Mouse (Mus musculus): ENCODE data around the gene Hells. TPM values are rescaled to one million over a fixed set of nuclear protein-coding genes. Genes with fewer than 3 reads are reported as not detected.

Gene Hells
- total and polyA plus RNA-seq, 3 experiments, result 17.4 to 285 (median 137) TPM

DNA sequence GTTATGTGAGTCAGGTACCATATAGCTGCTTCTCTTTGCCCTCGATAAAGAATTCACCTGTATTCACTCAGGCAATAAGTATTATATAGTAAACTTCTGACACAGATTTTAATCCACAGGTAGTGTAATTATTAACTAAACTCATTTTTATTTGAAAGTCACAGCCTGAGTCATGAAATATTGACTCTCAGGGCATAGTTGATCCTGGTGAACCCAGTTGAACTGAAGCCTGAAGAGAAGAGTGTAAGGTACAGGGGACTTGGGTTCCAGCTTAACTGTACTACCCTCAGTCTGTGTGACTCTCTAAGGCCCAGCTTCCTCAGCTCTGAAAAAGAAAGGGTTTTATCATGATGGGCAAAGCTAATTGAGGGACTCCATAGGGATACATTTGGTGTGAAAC, 74.4 kb downstream of the Hells start:
- Histone ChIP-seq H3K27me3 (ENCODE audit: insufficient read depth, low read length) (no peaks in the 10 kb centered on the region), H3K9me3 (replicated peaks) (no peaks in the 10 kb centered on the region), H3K4me1 (ENCODE audit: insufficient read depth, low read depth, low read length) (no peaks in the 10 kb centered on the region), H3K36me3 (replicated peaks) (no peaks in the 10 kb centered on the region), H3K4me3 (ENCODE audit: low read depth, low read length) (no peak overlapping the region)
- no peak for TF ChIP-seq GATA1 (IDR thresholded peaks at IDR 0.05; ENCODE audit: borderline replicate concordance, low read length)
- TF ChIP-seq GATA2 (IDR thresholded peaks at IDR 0.05; ENCODE audit: borderline replicate concordance, low read depth, low read length), result no peak
- no peak for TF ChIP-seq TAL1 (conservative IDR thresholded peaks at IDR 0.05; ENCODE audit: low read depth, low read length)
- TF ChIP-seq POLR2AphosphoS5 (IDR thresholded peaks at IDR 0.05; ENCODE audit: insufficient replicate concordance, low read depth, low read length), result no peak
- TF ChIP-seq CTCF (IDR thresholded peaks at IDR 0.05; ENCODE audit: low read depth, low read length), result no peak
- no peak for DNase-seq (ENCODE audit: low spot score)
- ATAC-seq (ENCODE audit: extremely low read depth, insufficient number of reproducible peaks, low FRiP score, poor library complexity, severe bottlenecking), result no peak

DNA sequence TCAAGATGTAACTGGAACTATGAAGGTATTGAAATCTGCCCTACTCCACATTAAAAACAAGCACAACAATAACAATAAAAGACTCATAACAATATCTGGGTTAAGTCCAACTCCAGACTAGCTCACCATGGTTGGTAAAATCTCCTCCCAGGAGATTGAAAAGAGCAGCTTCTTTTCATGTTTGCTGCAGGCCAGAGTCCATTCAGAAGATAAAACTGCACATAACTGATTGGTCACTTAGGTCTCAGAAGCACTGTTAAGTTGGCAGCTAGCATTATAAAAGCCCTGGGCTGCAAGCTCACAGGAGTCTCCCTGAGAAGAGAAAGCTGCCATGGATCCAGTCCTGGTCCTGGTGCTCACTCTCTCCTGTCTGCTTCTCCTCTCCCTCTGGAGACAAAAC, 76.0 kb downstream of the Hells start, which contains the start of gene Cyp2c55:
Gene Cyp2c55 (plus strand): TSS at position 305 of the 400 bp plus-strand sequence.
- H3K27me3 ChIP-seq (ENCODE audit: insufficient read depth, low read length), result no peaks in the 10 kb centered on the region
- TF ChIP-seq TAL1 (conservative IDR thresholded peaks at IDR 0.05; ENCODE audit: low read depth, low read length) (no peak), CTCF (IDR thresholded peaks at IDR 0.05; ENCODE audit: low read depth, low read length) (no peak), POLR2AphosphoS5 (IDR thresholded peaks at IDR 0.05; ENCODE audit: insufficient replicate concordance, low read depth, low read length) (no peak)
- no peak within 1 kb of the TSS for H3K4me3 ChIP-seq (ENCODE audit: low read depth, low read length)
- H3K4me1 ChIP-seq (ENCODE audit: insufficient read depth, low read depth, low read length), result no peaks in the 10 kb centered on the region
- DNase-seq (ENCODE audit: low spot score) (no peak), ATAC-seq (ENCODE audit: extremely low read depth, insufficient number of reproducible peaks, low FRiP score, poor library complexity, severe bottlenecking) (no peak)
- no peaks in the 10 kb centered on the region for H3K9me3 ChIP-seq (replicated peaks)
- no peaks in the 10 kb centered on the region for H3K36me3 ChIP-seq (replicated peaks)

Other genes with a start within 250 kb of the Hells start
- 13.7 and 19.9 TPM in 2 replicates for gene Noc3l, start 111.7 kb upstream of the Hells start, total RNA-seq (2014; fragmentation: Nextera tagmentation)
- gene Noc3l, start 111.7 kb upstream of the Hells start, total RNA-seq (2017), result 34.6 and 41.9 TPM in 2 replicates
- gene Noc3l, start 111.7 kb upstream of the Hells start, polyA plus RNA-seq (2012), result 1.3 and 2.4 TPM in 2 replicates
- gene Tbc1d12, start 94.3 kb upstream of the Hells start, total RNA-seq (2014; fragmentation: Nextera tagmentation), result 6.6 and 16.2 TPM in 2 replicates
- gene Tbc1d12, start 94.3 kb upstream of the Hells start, total RNA-seq (2017), result 7.8 and 7.9 TPM in 2 replicates
- 0.99 and 1.3 TPM in 2 replicates for gene Tbc1d12, start 94.3 kb upstream of the Hells start, polyA plus RNA-seq (2012)
- gene Cyp2c55, start 76.1 kb downstream of the Hells start, total RNA-seq (2014; fragmentation: Nextera tagmentation), result 35.5 and 41.6 TPM in 2 replicates
- 2.0 and 2.4 TPM in 2 replicates for gene Cyp2c55, start 76.1 kb downstream of the Hells start, total RNA-seq (2017)
- 0.28 and 0.37 TPM in 2 replicates for gene Cyp2c55, start 76.1 kb downstream of the Hells start, polyA plus RNA-seq (2012)
- gene Cyp2c65, start 130.1 kb downstream of the Hells start, total RNA-seq (2014; fragmentation: Nextera tagmentation), result not detected in 2 replicates
- 0.12 TPM in 1 of 2 replicates, not detected in the other for gene Cyp2c65, start 130.1 kb downstream of the Hells start, total RNA-seq (2017)
- gene Cyp2c65, start 130.1 kb downstream of the Hells start, polyA plus RNA-seq (2012), result not detected in 2 replicates
- not detected in 2 replicates for gene Cyp2c66, start 183.0 kb downstream of the Hells start, total RNA-seq (2014; fragmentation: Nextera tagmentation)
- 0.05 TPM in 1 of 2 replicates, not detected in the other for gene Cyp2c66, start 183.0 kb downstream of the Hells start, total RNA-seq (2017)
- not detected in 2 replicates for gene Cyp2c66, start 183.0 kb downstream of the Hells start, polyA plus RNA-seq (2012)

All from G1E (cell line).